Mouse (Mus musculus) CH12.LX (cell line): Measurements from ENCODE around the gene Frmd8.

Experiments used
- BHLHE40 ChIP-seq: IDR thresholded peaks from 2 replicates; pipeline ENCODE4 v1.6.1; 2011; ENCODE audit warnings: mild to moderate bottlenecking, low read depth, low read length, improper control_type of control experiment
- CTCF ChIP-seq, 2 experiments: IDR thresholded peaks in 1 of 2; conservative IDR thresholded peaks in 1 of 2; 2 replicates each; pipeline ENCODE4 v1.5.1; 2011 to 2012; ENCODE audit warnings: low read depth in 2 of 2, low read length in 2 of 2, improper control_type of control experiment in 1 of 2, inconsistent platforms in 1 of 2, mild to moderate bottlenecking in 1 of 2, moderate library complexity in 1 of 2
- EP300 ChIP-seq: IDR thresholded peaks from 2 replicates; pipeline ENCODE4 v1.6.1; 2011; ENCODE audit warnings: low read length, improper control_type of control experiment
- IRF4 ChIP-seq: IDR thresholded peaks from 2 replicates; pipeline ENCODE4 v1.6.1; 2014; ENCODE audit warnings: low read depth, mild to moderate bottlenecking, inconsistent platforms, low read length, improper control_type of control experiment
- JUND ChIP-seq: conservative IDR thresholded peaks from 2 replicates; pipeline ENCODE4 v1.6.1; 2011; ENCODE audit warnings: low read depth, low read length, improper control_type of control experiment
- MAFK ChIP-seq: IDR thresholded peaks from 2 replicates; pipeline ENCODE4 v1.6.1; 2011; ENCODE audit warnings: low read length, improper control_type of control experiment; ENCODE audit not compliant: insufficient replicate concordance
- MAZ ChIP-seq: IDR thresholded peaks from 2 replicates; pipeline ENCODE4 v1.6.1; 2012; ENCODE audit warnings: low read depth, mild to moderate bottlenecking, inconsistent platforms, low read length, improper control_type of control experiment, moderate library complexity
- MEF2A ChIP-seq: IDR thresholded peaks from 2 replicates; pipeline ENCODE4 v1.6.1; 2014; ENCODE audit warnings: low read depth, mild to moderate bottlenecking, inconsistent platforms, low read length, improper control_type of control experiment, borderline replicate concordance
- MXI1 ChIP-seq: IDR thresholded peaks from 2 replicates; pipeline ENCODE4 v1.6.1; 2011; ENCODE audit warnings: mild to moderate bottlenecking, low read depth, low read length, improper control_type of control experiment
- MYC ChIP-seq: IDR thresholded peaks from 2 replicates; pipeline ENCODE4 v1.6.1; 2011; ENCODE audit warnings: low read depth, mild to moderate bottlenecking, improper control_type of control experiment, low read length
- POLR2A ChIP-seq: IDR thresholded peaks from 2 replicates; pipeline ENCODE4 v1.6.1; 2011; ENCODE audit warnings: low read depth, mild to moderate bottlenecking, improper control_type of control experiment, low read length
- SMC3 ChIP-seq: IDR thresholded peaks from 2 replicates; pipeline ENCODE4 v1.6.1; 2011; ENCODE audit warnings: low read depth, low read length, improper control_type of control experiment
- UBTF ChIP-seq: IDR thresholded peaks from 2 replicates; pipeline ENCODE4 v1.6.1; 2012; ENCODE audit warnings: low read depth, mild to moderate bottlenecking, inconsistent platforms, low read length, improper control_type of control experiment, moderate library complexity
- USF1 ChIP-seq: IDR thresholded peaks from 2 replicates; pipeline ENCODE4 v1.6.1; 2014; ENCODE audit warnings: low read depth, mild to moderate bottlenecking, inconsistent platforms, low read length, improper control_type of control experiment

DNA sequence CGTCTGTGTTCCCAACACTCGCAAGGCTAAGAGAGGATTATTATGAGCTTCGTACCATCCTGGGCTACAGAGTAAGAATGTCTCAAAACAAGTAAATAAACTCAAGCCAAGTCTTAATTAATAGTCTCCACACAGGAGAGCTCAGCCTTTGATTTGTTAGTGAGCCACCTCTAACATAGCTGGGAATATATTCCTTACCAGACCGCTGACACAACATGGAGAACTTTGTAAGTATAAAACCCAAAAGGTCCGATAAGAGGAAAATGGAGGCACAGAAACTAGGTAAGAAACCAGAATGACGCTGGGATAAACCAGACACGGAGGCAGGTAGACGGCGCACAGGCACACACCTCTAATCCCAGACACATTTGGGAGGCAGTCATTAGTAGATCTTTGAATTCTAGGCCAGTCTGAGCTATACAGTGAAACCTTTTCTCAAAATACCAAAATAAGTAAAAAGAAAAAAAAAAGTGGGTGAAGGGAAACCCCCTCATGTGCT lies 34.1 kb downstream of the Frmd8 start:
- TF ChIP-seq POLR2A, result no peak
- TF ChIP-seq UBTF, result no peak
- no peak for TF ChIP-seq CTCF (conservative IDR thresholded peaks at IDR 0.05 in 1 of 2, IDR thresholded peaks at IDR 0.05 in 1 of 2; ENCODE audit: low read depth in 2 of 2, low read length in 2 of 2)
- TF ChIP-seq BHLHE40, result peak; percentile 54; the same call in 1 of the 2 replicates
- TF ChIP-seq EP300, result no peak
- no peak for TF ChIP-seq JUND
- no peak for TF ChIP-seq MXI1
- TF ChIP-seq MAFK, result no peak
- TF ChIP-seq IRF4, result no peak
- TF ChIP-seq USF1, result no peak
- 0 out of 2 replicates have a peak, but pooled peaks have one; percentile 40 for TF ChIP-seq MEF2A
- no peak for TF ChIP-seq MYC
- no peak for TF ChIP-seq MAZ
- TF ChIP-seq SMC3, result no peak
